Mouse (Mus musculus) induced T-regulatory cell, adult 2 months (primary cell): ENCODE measurements at regions not wholly inside any gene's neighbourhood (a gene's known extent, or its start where the extent isn't known, plus 50 kb on each side); places are given as distances from the start of the nearest gene placed in this dataset.
A peak's percentile ranks its signal among the peaks of the same experiment; 100 is the strongest.

Source experiments
- DNase-seq: peaks from one replicate; pipeline ENCODE4 v3.0.0-alpha.2; 2012; ENCODE audit warnings: low read depth

DNA sequence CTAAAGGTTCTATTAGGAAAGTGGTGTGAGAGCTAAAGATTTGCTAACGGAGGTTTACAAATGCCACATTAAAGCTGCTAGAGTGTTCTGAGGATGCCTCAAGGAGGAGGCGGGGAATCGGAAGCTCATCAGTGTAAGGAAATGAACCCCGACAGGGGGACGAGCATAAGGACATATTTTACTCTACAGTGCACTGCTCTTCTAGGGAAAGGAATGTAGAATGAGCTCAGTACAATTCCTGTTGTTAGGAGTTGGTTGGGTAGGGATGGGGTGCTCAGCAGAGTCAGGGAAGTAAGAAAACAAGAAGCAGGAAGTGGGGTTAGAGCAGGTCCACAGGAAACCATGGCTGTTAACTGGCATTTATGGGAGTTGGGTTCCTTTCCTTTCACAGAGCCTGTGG, 54.6 kb downstream of the Mex3b start:
- DNase-seq, result no peak

DNA sequence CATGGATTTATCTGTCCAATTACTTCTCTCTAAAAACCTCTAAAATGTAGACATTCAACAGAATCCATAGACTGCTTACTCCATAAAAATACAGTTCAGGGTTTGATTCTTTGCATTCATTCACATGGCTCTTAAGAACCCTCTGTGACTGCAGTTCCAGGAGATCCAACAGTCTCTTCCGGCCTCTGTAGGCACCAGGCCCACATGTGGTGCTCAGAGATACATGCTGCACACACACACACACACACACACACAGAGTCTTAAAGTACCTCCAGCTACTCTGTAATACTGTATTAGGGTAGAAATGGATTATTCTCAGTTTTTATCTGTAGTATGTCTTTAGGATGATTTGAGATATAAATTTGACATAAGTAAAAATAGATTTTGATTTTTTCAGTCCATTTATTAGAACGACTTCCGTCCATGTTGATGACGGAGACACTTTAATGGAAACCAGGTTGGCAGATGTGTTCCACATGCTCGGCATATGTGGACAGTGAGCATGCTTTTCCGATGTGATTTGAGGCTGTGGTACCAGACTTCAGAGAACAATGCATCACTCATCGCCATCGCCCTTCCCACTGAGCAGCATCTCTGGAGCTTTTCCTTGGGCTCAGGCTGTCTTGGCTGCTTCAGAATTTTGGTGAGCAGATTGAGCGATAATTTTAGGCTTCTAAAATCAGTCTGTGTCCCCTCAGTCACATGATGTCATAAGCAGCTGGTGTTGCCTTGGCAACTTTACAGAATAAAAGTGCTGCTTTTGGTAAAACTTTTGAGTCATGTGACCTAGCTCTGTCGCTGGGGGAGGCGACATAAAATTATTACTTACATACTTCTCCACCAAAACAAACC, 56.3 kb downstream of the Mex3b start:
- DNase-seq, result no peak

DNA sequence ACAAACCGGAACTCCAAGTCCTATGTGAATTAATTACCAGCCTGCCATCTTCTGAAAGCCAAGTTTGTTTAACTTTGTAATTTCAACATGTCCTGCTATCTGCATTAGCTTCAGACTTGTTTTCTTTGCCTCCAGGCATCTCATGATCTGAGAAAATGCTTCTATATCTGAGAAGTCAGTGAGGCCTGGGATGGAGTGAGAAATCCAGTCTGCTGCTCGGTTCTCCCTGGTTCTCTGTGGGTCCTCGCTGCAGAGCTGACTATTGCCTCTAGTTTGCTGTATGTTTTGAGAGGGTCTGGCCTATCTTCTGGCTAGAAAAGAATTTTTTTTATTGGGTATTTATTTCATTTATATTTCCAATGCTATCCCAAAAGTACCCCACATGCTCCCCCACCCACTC, 57.0 kb downstream of the Mex3b start:
- DNase-seq, result no peak

DNA sequence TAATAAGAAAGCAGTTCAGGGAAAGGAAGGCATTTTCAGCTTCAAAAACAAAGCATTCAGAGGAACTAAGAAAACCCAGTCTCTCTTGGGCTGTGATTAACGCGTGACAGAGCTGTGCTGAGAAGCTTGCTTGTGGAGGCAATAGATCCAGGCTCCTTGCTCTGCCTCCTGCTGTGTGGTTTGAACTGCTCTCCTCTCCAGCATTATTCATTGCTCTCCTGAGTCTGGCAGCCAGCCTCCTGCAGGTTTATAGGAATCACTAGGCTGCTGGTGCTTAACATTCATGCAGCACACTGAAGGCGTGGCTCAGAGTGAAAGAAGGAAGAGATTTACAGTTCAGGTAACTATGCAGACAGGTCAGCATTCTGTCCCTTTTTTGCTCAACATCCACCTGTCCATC, 71.2 kb downstream of the Mex3b start:
- DNase-seq, result no peak

DNA sequence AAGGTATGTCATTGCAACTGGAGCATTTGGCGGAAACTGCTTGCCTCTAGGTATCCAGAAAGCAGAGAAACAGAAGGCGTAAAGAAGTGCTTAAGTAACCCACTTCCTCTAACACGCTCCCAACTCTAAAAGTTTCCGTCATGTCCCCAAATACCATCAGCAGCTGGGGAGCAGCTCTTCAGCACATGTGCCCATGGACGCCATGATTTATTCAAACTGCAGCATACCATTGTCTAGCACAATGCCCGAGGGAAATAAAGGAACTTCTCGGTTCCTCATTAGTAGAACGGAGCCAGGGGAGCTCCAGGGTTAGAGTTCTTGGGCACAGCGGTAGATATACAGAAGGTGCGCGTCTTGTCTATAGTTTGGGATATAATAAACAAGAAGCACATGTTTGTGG, 72.4 kb downstream of the Mex3b start:
- no peak for DNase-seq

DNA sequence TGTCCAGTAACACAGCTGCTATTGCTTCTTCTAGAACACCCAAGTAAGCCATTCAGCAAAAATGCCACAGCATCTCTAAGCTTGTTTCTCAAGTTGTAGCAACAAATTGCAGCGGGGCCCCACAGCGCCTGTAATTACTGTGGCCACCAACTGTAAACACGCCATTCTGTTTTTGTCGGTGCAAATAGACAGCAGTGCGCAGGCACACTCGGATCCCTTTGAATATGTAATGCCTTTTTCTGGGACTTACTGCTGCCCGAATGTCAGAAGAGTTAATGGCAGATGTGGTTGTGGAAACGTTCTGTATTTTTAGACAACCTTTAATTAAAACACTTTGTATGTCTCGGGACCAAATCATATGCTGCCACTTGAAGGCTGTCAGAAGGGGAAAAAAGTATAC, 76.2 kb downstream of the Mex3b start:
- no peak for DNase-seq

DNA sequence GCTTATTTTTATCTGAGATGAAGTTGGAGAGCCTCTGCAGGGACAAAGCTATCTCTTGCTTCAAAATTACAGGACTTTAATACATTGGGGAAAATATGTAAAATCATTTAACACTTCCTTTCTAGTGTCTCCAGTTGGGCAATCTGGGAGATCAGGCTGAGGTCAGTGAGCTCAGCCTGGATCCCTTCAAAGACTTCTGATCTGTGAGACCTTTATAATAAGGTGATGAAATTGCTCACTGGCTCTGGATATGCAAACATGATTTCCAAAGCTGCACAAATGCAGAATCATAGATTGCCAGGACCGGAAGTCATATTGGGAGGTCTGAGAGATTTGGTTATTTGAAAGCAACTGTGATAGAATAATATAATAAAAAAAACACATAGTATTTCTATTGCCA, 76.7 kb downstream of the Mex3b start:
- DNase-seq, result no peak

DNA sequence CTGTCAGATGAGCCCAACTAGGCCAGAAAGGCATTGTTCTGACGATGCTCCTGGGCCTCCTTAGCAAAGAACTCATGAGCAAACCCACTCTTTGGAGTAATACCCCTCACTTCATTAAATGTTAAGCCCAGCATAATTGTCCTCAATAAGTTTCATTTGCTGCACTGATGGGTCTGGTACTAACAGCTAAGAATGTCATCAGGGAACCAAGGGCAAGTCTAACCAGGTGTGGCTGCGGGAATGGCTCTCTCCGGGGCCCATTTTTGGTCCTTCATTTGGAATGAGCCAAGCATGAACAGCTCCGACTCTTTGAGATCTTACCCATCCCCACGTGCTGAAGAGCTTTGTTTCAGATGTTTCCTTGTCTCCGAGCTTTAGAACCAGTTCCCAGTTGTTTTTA, 82.2 kb downstream of the Mex3b start:
- DNase-seq, result no peak

DNA sequence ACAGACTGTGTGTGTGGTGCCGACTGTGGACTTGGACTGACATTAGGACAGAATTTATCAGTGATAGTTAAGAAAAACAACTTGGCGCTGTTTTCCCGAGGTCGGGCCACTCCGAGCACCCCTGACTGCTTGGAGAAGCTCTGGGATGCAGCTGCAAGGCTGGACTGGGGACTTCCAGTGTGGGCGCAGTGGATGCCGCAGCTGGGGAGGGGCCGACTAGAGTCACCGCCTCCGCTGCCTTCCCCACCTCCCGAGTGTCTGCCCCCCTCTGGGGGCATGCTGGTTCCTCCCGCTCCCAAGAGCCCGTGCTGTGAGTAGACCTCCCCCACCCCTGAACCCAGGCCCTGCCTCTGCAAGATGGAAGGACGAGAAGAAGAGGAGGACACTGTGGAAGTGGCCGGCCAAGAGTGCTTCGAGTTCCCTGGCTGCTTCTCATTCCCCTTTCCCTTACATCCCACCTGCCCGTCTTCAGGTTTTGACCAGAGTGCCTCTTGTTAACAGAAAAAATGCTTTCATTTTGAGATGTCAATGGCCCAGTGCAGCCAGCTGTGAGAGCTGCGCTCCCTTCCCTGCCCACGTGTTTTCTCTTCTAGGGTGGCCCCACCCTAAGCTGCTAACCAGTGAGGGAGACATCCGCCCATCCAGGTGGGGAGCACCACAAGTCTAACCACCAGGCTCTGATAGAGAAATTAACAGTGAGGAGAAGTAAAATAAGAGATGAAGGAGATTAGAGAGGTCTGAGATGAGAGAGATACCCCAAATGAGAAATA, 90.3 kb downstream of the Mex3b start:
- DNase-seq, result peak; percentile 69

DNA sequence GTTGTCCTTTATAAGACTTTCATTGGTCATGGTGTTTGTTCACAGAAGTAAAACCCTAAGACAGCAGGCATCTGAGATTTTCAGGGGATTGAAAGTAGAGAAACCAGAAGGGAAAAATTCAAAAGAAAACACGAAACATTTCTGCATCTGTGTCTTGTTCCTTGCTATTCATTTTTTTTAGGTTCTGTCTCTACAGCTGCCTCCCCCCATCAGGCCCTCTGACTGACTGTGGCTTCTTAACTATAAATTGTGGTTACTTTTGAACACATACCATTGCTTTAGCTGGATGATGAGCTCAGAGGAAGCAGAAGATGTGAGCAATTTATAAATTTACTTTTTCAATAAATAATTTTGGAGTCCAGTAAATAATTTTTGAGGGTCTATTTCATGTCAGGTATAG, 103.5 kb downstream of the Mex3b start:
- no peak for DNase-seq

DNA sequence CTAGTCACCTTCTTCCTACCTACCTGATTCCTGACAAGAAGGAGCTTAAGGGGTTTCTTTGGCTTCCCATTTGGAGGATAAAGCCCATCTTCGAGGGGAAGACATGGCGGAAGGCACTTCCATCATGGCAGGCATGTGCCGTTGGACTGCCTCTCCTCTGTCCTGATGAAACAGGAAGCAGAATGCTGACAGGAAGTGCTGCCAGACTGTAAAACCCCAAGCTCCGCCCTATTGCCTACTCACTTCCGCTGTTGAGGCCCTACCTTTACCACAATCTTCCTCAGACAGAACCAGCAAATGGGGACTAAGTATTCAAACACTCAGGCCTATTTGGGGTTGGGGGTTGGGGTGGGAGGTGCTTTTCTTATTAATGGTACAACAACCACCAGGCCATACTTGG, 104.1 kb downstream of the Mex3b start:
- peak; percentile 49 for DNase-seq

DNA sequence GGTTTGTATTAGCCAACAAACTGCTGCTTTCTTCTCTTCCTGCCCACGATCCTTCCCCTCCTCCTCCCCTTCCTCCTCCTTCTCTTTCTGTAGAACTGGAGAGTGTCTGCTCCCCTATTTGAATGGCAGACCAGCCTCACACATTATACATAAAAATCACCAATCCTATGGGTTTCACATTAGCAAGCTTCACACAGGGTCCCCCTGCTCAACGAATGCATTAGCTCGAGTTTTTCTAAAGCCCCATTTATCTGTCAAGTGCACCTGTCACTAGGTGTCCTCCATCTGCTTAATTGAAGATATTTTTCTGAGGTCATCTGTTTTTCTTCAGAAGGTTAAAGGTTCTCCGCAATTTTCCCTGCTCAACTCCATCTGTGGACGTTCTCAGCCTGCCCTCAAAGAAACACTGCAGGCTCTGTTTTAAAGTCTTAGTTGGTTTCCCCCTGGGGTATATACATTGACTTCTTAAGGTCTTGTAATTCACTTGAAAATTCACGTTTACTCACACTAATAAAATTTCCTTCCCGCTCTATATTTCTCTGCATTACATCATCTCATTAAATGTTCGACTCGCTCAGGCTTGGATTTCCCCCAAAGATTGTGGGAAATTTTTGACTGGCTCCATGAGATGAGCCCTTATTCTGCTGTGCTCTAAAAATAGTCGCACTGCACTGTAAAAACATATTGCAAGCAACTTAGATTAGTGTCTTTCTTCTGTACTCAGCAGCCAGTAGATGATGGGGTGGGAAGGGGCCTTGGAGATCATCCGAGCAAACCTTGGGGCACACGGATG, 105.3 kb downstream of the Mex3b start:
- DNase-seq, result no peak

DNA sequence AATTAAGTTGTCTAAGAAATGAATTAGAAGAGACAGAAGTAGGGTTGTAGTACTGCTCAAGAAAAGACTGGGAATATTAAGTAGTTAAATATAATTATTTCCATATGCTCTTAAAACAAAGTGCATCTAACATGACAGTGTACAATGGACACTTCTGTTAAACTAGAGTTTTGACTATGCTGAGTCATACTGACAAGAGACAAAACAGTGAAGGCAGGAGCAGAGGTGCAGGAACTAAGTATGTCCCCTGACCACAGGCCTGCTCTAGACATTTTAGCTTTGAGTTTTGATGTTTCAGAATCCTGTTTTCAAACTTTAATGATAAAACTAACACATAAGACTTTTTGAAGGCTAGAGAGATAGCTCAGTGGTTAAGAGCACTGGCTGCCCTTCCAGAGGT, 123.6 kb downstream of the Mex3b start:
- DNase-seq, result no peak

DNA sequence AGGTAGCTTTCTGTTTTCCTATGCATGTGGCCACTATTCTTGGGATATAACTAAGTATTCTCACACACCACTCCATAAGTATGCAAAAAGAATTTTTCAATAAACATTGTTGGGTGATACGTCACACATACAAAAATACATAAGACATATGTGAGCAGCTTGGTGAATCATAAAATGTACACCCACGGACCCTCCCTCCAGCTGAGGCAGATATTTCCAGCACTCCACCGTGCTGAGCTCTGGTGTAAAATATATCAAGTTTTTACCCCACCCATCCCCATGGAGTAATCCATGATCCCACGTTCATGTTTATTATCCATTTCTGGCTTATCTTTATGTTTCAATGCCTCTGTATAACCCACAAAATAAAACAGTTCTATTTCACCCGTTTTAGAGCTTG, 126.0 kb downstream of the Mex3b start:
- no peak for DNase-seq

DNA sequence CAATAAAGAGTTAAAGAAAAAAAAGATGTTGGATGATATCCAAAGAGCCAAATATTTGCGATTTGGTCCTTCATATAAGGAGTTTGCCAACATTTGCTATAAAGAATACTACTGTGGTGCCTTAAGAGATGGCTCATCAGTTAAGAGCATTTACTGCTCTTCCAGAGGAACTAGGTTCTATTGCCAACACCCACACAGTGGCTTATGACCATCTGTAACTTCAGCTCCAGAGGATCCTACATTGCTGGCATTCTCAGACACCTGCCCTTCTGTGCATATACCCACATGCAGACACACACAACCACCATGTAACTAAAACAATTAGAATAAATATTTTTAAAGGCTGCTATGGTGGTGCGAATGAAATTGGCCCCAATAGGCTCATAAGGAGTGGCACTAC, 131.7 kb downstream of the Mex3b start:
- no peak for DNase-seq

DNA sequence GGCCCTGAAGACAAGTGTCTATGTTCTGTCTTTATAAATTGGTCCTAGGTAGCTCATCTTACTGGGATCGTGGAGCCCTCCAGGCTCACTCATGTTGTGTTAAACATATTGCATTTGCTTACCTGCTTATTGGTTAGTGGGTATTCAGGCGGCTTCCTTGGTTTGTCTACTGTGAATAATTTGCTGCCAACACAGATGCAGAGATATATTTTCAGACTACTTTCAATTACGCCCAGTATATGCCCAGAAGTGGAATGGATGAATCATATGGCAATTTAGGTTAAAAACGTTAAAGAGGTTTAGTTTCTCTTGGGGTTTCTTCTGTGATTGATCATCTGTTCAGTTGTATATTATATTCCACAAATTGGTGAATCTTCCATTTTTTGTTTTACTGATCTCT, 140.4 kb downstream of the Mex3b start:
- no peak for DNase-seq

DNA sequence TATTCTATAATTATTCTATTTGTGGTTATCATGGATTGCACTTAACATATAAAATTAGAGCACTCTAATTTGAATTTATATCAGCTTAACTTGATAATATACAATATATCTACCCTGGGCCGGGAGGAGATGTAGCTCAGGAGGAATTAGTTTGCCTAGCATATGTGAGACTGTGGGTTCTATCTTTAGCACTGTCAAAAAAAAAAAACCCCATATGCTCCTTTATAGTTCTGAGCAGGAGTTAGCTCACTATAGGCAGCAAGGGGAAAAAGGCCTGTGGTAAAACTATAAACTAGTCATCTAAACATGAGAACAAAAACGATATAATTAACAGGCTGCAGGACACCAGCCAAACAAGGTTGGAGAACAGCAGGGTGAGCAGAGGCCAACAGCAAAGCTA, 145.0 kb downstream of the Mex3b start:
- DNase-seq, result no peak

DNA sequence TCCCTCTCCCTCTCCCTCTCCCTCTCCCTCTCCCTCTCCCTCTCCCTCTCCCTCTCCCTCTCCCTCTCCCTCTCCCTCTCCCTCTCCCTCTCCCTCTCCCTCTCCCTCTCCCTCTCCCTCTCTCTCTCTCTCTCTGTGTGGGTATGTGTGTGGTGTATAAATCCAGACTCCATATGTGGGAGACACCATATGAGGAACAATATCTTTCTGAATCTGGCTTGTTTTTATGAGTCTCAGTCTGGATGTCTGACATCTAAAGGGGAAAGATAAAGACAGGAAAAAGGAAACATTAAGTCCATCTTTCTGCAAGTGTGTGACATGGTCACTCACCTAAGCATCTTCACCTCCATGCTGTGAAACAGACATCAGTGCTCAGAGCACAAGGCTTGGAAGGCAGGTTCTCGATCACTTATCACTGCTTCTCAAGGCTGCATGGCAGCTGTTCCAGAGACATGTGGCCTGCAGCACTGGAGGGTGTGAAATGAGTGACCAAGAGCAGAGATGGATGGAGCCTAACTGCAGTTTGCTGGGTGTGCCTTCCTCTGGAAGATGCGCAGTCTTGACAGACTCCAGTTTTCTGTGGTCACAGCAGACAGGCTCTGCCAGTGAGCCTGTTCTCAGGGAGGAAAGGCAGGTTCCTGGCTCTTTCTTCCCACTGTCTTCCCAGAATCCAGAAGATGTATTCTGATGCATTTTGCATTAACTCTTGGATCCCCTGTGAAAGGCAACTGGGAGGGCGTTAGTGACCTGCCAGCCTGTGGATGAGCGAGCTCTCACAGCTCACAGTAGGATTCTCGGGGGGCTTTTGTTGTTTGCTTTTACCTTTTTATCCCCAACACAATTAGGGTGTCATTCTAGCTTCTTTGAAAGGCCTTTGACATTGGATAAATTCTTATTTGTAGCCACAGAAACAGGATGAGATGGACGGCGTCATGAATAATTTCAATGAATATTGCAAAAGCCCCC, 147.9 kb downstream of the Mex3b start:
- no peak for DNase-seq

DNA sequence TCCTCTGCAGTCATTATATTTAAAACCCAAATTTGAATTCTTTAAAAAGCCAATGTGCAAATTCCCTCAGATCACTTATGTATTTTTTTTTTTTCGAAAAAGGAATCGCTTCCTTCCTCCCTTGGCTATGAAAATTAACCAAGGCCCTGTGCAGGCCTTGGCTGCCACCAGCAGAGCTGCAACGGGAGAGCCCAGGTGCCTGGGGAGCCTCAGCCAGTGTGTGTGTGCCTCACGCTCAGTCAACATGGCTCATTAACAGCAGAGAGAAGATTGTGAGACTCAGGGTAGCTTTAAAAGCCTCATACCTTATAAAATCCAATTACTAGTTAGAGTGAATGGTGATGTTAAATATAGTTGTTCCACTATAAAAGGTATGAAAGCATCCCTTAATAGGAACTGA, 148.6 kb downstream of the Mex3b start:
- no peak for DNase-seq

DNA sequence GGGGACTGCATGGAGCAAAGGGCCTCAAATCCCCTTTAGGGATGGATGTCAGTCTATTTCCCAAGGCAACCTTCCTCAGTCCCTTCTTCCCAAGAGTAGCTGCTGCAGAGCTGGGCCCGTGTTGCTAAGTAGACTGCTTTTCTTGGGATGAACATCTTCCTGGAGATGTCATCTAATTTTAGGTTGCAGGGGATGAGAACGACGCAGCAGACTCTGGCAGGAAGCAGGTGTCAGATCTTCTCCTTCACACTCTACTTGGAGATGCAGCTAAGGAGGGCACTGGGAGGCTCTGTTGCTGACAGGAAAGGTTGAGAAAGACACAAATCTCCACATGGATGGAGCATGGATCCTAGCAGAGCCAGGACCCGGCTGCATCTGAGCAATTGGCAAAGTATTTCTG, 149.4 kb downstream of the Mex3b start:
- no peak for DNase-seq

DNA sequence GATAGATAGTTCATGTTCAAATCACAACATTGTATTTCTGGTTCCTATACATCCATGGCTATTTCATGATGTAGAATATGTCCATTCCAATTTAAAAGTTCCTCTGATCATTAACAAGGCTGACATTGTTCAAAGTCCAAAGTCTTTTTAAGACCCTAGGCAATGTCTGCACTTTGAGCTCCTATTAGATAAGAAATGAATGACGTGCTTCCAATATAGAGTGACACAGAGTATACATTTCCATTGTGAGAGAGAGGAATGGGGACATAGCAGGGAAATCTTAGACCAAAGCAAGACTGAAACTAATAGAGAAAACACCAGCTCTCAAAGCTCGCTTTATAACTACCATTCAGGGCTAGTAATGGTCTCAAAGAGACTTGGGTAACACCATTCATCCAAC, 153.5 kb downstream of the Mex3b start:
- no peak for DNase-seq

DNA sequence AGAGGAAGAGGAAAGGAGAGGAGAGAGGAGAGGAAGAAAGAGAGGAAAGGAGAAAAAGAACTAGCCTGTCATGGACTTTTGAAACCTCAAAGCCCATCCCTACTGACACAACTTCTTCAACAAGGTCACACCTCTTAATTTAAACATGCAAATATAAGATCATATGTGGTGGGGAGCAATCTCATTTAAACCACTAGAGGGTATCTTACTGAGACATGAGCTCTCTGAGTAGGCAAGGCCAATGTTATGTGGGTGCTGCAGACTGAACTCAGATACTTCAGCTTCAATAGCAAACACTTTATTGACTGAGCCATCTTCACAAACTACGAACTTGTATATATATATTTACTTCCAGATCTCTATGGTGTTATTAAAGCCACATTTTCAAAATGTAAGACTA, 156.9 kb downstream of the Mex3b start:
- peak; percentile 19 for DNase-seq
